Mouse (Mus musculus): ENCODE measurements at regions not wholly inside any gene's neighbourhood (a gene's known extent, or its start where the extent isn't known, plus 50 kb on each side); places are given as distances from the start of the nearest gene placed in this dataset.
"Not testable (repeated sequence)": the region's sequence is repeated elsewhere in the genome, so short reads cannot be mapped to it uniquely, and the experiment has no call there.

DNA sequence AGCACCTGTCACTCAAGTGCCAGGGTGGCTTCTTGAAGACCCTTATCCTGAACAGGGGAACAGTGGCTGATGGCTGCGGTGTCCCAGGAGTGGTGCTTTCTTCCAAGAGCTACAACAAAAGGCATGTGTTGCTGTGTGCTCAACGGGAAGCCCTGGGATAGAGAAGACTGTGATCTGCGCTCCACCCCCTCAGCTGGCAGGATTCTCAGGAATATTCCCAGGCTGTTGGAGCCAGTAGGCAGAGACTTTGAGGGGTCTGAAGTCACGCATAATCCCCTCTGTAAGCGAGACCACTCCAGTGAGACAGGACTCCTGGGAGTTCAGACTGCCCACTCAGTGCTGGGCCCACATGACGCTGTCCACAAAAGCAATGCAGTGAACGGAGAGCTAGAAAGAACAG is 202.4 kb downstream of the Plxna1 start:
- no peak for DNase-seq

DNA sequence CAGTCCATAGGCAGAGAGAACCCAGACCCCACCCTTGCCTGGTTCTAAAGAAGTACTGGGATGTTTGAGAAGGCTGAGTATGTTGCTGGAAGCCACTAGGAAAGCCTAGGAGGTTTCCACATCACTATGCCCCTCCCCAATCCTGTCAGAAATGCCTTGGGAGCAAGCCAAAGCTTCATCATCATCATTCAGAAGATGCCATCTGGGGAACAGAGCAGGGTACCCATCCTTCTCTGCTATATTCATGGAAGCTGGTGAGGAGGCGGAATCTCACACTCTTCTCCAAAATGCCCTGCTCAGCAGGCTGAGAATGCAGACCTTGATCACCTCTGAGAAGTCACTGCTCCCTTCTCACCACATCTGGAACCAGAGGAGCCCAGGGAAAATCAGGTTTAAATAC is 200.7 kb downstream of the Plxna1 start:
- no peak for DNase-seq

DNA sequence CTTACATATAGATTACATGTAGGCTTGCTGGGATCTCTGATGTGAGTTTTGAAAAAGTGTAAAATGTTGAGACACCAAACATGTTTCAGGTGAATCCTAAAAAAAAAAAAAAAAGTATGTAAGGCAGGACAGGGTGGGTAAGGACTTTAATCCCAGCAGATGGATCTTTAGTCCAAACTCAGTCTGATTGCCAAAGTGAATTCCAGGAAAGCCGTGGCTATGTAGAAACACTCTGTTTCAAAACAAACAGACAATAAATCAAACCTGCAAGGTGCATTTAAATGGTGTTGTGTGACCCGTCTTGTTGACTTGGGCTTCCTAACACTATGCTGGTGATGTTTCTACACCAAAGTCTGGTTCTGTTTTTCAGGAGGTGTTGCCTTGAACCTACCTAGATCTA is 192.9 kb downstream of the Plxna1 start:
- DNase-seq: no peak

GRCm38 (mm10) chr6:89184920-89185319 is 177.5 kb downstream of the Plxna1 start:
- not testable (repeated sequence) for DNase-seq

GRCm38 (mm10) chr6:89200514-89201284 is 161.7 kb downstream of the Plxna1 start:
- not testable (repeated sequence) for DNase-seq

- no peak for DNase-seq
These were observed 147.4 kb downstream of the Plxna1 start for GRCm38 (mm10) chr6:89215021-89215420.

DNA sequence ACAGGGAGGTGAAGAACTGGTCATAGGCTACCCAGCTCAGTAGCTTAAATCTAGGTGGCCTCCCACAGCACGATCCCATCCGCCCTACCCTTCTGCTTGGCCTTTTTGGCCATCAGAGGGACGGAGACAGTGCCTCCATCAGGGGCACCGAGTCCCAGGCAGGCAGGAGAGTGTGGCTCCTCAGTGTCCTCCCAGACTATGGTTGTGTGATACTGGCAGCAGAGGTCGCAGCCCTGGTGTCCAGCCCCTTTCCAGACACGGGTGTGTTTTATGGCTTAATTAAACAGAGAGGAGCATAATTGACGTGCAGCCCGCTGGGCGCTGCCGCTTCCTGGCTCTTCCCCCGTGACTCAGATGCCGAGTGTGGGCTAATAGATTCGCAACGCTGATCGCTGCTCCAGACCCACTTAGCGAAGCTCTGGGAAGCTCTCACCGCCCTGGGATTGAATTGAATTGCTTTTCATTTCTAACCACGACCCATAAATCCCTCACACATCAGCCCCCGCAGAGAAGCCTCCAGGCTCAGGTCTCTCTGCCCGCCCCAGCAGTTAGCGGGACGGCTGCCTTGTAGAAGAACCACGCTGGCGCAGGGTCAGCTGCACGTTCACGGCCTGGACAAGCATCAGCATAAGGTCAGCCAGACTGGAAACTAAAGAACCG is 126.9 kb downstream of the Plxna1 start:
- no peak for DNase-seq

- DNase-seq: no peak
These were observed 126.2 kb downstream of the Plxna1 start for GRCm38 (mm10) chr6:89236226-89236625.

GRCm38 (mm10) chr6:89236892-89237646 is 125.4 kb downstream of the Plxna1 start:
- no peak for DNase-seq

DNA sequence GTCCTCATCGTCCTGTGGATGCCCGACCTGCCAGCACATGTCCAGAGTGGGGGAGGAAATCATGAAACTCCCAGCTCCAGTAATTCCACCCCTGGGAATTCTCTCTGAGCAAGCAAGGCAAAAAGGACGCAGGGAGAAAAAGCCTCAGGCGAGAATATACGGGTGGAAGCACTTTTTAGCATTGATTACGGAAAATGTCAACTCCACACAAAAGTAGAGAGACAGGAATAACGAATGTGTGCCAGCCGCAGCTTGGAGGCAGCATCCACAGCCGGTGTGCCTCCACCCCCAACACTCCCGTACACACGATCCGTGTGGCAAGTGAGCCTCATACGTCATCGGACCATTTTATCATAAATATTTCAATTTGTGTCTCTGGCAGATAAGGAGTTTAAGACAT is 123.5 kb downstream of the Plxna1 start:
- DNase-seq: no peak

DNA sequence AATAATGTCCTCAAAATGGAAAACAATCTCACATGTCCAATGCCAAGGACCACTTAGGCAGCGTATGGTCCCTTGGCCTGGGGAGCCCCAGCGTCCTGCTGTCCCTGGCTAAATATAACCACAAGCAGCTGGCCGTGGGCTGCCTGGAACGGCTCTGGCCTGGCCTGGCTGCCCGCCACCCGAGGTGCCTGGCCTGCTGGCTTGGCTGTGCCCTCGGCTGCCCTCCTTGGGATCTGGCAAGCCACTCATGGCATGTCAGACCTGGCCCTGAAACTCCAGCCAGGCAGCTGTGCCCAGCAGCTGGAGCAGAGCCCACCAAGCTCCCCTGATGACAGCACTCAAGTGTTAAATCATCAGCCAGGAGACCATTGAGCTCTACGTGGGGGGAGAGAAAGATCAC is 122.9 kb downstream of the Plxna1 start:
- no peak for DNase-seq

DNA sequence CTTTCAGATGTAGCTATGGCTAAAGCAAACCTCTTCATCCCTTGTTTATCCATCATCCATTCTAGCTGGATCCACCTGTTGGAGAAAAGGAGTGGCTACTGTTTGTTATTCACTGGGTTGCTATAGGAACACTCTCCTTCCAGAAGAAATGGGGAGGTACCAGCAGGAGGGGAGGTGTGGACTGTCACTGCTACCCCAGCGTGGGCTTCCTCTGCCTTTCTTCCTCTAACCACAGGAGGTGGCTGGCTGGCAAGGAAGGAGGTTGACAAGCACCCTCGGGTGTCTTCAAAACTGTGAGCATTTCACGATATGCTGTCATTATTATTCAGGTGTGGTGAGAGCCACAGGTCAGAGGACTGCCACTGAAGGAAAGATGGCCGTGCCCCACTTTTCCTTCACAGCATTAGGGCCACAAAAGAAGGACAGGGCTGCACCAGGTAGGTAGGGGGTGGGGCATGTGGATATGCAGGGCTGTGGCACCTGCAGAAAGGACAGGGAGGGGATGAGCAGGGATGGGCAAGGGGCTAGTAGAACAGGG is 122.2 kb downstream of the Plxna1 start:
- DNase-seq: no peak

- DNase-seq: no peak
These were observed 119.8 kb downstream of the Plxna1 start for GRCm38 (mm10) chr6:89242371-89243288.

GRCm38 (mm10) chr6:89245506-89245905 is 116.9 kb downstream of the Plxna1 start:
- no peak for DNase-seq

DNA sequence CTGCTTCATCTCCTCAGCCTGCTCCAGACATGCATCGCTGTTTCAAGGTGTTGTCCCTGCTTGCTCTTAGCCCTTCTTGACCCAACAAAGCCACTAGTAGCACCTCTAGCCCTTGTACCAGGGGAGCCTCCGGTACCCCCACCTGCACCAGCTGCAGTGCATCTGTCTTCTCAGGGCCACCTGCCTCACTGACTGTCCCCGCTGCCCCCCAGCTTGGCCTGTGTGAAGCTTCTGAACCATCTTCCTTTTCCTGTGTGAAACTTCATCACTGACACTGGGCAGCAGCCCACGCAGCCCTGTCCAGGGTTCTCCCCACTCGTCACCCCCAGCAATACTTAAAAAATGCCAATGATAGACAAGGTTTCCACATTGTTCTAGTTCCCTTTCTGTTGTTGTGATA is 116.2 kb downstream of the Plxna1 start:
- DNase-seq: no peak

GRCm38 (mm10) chr6:89248574-89248973 is 113.8 kb downstream of the Plxna1 start:
- no peak for DNase-seq

GRCm38 (mm10) chr6:89249303-89249702 is 113.1 kb downstream of the Plxna1 start:
- no peak for DNase-seq

- DNase-seq: no peak
These were observed 110.8 kb downstream of the Plxna1 start for GRCm38 (mm10) chr6:89251641-89252040.

DNA sequence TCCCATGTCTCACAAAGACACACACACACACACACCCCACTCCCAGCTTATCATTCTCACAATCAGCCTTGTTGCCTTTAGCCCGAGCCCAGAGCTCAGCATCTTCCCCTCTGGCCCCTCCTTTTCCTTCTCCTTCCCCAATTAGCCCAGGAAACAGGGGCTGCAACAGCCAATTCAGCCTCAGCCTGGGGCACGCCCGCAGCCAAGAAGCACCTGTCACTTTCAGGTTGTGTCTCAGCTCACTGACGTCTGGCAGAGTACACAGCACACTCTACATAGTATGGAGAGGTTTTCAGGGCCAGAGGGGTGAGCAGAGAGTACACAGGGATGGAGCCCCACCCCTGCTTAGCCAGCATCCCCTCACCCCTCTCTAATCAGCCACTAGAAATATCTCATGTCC is 106.4 kb downstream of the Plxna1 start:
- DNase-seq: no peak

- DNase-seq: no peak
These were observed 105.7 kb downstream of the Plxna1 start for GRCm38 (mm10) chr6:89256630-89257292.

- DNase-seq: no peak
These were observed 105.0 kb downstream of the Plxna1 start for GRCm38 (mm10) chr6:89257416-89257815.

- no peak for DNase-seq
These were observed 104.3 kb downstream of the Plxna1 start for GRCm38 (mm10) chr6:89258140-89258539.

All from thymus, adult 18-20 months (tissue).